Mouse (Mus musculus) left cerebral cortex, adult 9 months (tissue): ENCODE measurements at regions not wholly inside any gene's neighbourhood (a gene's known extent, or its start where the extent isn't known, plus 50 kb on each side); places are given as distances from the start of the nearest gene placed in this dataset.

Experiments used
- DNase-seq, 2 experiments: peaks; one replicate each; pipeline ENCODE4 v3.0.0; 2022; ENCODE audit warnings: low spot score in 2 of 2

DNA sequence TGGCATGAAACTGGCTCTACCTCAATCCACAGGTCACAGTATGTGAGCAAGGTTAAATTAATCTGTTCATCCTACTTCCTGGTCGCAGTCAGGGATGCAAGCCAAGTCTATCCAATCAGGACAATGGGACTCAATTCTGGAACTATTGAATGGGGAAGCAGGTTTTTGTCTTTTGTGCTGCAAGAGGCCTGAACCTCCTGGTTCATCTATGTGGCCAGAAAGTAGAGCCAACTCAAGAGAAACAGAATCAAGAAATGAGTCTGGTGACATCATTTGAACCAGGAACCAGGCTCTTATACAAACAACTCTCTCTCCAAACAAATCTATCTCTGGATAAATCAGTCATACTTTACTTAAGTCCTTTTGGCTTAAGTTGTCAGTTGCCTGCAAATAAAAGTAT is 294.7 kb upstream of the Usp25 start:
- no peak for DNase-seq

DNA sequence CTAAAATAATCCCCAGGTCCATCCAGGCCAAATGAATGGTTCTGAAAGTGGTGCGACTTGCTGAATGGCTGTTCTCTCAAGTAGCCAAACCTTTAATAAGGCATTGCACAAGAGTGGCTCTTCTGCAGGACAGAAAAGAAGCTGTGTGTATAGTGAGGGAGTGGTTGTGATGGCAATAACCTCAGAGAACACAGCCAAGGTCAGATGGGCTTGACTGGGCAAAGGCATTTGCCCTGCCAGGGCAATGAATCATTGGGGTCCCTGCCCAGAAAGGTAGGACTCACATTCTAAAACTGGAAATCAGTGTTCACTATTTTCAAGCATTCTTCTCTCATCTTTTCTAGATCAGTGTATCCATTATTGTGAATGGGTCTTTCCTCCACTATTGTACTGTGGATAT is 295.4 kb upstream of the Usp25 start:
- no peak for DNase-seq

- no peak for DNase-seq
Observed at GRCm38 (mm10) chr16:76694913-76695312, 318.6 kb upstream of the Usp25 start.

- DNase-seq = peak in 1 of 2 experiments; percentile 17
Observed at GRCm38 (mm10) chr16:76687735-76688447, 314.3 kb upstream of the Nrip1 start.

DNA sequence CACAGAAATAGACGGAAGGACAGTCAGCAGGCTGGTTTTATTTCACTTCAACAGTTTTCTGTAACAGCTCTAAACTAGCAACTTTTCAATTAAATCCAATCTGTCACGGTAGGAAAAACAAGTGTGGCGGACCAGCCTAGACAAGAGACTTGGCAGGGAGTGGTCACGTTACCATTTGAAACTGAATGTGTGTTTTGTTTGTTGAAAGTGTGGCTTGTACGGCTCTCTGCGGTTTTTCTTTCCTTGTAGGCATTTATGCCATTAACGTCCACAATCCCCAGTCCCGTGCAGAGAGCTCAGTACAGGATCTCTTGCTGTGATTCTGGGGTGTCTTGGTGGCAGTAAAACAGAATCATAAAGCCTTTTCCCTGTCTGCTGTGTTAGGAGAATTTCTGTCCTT is 311.9 kb upstream of the Nrip1 start:
- DNase-seq = no peak

DNA sequence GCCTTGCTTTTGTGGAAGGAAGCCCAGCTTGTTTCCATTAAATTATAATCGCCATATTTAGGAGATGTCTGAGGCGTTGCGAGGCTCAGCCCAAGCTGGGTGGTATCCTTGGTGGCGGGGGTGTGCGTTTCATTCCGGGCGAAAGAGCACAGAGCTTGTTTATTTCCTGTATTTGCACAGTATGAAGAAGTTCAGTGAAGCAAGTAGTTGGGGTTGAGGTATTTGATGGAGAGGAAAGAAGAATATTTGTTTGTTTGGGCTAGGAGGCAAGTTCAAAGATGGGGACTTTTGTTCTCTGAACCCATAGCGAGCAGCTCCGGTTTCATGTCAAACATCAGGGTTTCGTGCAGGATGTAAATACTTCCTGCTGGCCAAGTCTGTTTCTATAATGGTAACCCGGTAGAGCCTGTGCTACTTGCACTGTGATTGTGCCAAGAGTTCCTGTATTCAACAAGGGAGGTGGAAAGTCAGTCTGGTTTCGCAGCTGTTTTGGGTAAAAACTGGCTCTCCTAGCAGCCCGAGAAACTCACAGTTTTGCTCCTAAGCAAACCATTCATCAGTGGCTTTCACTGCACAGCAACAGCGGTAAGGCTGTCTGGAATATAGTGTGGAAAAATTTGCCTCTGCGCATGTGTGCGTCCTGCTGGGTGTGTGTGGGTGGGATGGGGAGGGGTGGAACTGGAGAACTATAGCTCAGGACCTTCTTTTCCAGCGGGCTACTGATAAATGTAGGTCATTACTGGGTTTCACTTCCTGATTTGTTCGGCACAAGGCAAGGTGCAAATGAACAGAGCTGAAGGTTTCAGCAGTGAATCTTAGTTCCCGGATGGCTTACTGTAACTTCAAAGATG is 306.7 kb upstream of the Nrip1 start:
- peak in 1 of 2 experiments; percentile 44 for DNase-seq

GRCm38 (mm10) chr16:76678885-76679284 is 305.3 kb upstream of the Nrip1 start:
- no peak for DNase-seq

GRCm38 (mm10) chr16:76669795-76670194 is 296.2 kb upstream of the Nrip1 start:
- no peak for DNase-seq

DNA sequence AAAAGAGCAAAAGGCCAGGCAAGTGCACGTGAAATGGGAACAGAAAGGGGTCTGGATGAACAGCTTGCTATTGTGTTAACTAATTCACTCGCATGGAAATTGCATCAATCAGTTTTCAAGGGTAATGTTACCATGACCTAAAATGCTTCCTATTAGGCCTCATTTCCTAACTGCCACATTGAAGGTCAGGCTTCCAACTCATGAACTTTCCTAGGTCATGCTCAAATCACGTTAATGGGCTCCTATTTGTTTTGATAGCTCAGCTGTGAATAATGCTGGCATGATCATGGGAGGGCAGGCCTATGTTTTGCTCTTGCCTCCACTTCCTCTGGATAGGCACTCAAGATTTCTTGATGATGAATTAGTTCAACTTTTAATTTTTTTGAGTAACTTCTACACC is 293.4 kb upstream of the Nrip1 start:
- no peak for DNase-seq

DNA sequence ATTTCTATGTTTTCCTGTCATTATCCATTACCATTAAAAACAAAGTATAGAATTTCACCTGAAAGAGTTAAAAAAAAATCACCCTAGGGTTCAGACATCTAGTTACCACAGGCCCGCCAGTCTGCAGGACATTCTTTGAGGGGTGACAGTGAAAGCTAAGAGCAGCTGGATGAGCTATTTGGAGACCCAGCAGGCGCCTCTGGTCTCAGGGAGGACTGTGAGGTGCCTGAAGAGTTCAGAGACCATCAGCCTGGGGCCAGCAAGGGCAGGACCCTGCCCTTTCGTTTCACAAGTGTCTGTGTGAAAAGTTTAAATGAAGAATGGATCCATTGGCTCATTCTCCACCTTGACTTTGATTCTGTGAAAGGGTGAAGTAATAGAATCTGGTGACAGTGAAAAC is 281.5 kb upstream of the Nrip1 start:
- no peak for DNase-seq

DNA sequence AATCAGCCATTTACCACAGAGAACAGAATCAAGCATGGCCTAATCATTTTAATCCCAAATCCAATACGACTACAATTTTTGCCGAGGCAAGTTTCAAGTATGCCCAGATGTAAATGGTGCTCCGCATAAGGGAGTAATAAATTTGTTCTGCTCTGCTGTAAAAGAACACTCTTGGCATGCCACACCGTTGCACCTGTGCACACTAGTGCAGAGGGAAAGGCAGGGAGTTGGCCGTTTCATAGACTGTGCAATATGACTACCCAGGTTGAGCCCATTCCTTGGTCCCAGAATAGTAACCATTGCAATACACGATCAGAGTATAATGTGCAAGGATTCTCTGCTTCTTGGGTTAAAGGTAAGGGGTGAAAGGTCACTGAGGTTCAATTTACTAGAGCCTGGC is 270.7 kb upstream of the Nrip1 start:
- DNase-seq = no peak

DNA sequence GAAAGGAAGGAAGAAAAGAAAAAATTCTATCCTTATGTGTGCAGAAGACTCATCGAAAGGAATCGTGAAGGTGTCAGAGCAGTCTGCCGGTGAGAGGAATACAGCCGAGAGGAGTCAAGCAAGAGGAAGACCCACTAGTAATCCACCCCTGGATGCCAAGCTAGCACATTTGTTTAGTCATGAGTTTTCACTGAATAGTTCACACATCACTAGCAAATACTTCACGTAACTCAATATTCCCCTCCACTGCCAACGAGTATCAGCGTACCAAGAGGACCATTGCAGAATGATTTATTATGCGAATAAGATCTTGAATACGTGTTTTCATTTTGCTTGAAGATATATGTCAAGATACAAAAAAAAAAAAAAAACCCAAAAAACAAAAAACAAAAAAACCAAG is 270.2 kb upstream of the Nrip1 start:
- DNase-seq = no peak

- no peak for DNase-seq
Observed at GRCm38 (mm10) chr16:76635169-76635568, 261.5 kb upstream of the Nrip1 start.

DNA sequence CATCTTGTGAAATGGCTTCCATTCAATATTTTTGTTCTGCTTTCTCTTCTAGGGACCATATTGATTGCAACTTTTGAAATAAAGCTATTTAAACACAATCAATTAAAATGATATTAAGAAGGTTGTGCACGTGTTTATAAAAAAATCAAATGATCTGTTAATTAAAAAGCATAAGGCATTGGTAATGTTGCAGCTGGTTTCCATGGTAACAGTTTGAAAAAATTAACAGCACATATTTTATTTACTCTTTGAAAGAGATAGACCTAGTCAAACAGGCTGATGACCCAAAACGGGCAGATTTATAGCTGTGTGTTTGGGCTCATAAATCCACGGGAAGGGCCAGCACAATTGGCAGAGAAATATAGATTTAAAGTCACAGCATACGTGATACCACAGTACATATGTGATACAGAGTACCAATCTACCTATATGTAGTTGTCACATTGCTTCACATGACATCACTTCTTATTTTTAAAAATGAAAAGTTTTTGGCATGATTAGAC is 260.6 kb upstream of the Nrip1 start:
- no peak for DNase-seq

DNA sequence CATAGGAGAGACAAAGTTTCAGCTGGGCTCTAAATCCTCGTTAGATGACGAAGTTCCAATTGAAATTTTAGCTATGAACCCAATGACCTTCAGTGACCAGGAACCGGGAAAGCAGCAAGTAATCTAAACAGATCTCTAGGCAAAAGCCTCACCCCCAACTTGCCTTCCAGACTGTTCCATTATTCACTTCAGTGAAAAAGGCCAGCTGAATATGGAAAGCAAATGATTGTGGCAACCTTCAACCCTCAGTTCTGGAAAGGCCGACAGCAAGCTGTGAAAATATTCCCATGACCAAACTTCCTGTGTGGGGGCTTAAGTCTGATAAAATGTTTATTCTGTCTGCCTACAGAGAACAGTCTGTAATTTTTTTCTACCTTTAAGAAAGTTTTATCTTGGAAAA is 252.5 kb upstream of the Nrip1 start:
- no peak for DNase-seq

DNA sequence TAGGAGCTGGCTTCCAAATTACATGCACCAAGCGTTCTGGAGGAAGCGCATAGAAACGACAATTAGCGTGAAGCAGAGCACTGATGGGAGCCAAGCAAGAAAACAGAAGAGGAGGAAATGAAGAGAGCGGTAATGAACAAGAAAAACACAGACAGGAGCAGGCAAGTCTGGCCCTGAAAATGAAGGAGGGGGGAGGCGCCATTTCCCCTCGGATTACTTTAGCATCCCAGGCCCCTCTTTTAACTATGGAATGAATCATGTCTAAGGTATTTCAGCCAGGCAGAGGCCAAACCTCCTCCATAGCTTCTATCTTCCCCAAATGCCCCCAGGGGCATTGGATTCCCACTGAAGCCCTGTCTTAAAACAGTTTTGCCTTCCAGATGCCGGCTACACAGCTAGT is 248.1 kb upstream of the Nrip1 start:
- no peak for DNase-seq

- no peak for DNase-seq
Observed at GRCm38 (mm10) chr16:76618295-76618694, 244.7 kb upstream of the Nrip1 start.

DNA sequence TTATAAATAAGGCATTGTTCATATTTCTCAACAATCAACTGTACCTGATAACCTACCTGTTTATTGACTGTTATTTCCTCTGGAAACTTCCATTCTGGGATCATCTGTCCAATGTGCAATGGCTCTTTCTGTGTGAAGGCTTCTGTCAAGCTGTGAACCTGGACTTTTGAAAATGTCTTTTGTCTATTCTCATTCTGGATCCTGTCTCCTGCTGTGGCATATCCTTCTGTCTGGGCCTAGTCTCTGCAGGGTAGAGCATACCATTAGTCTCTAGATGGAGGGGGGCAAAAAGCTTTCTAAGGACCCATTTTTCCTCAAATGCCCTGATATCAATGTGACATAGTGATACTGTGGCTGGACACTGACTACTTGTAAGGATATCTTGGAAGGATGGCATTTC is 237.4 kb upstream of the Nrip1 start:
- DNase-seq = no peak

DNA sequence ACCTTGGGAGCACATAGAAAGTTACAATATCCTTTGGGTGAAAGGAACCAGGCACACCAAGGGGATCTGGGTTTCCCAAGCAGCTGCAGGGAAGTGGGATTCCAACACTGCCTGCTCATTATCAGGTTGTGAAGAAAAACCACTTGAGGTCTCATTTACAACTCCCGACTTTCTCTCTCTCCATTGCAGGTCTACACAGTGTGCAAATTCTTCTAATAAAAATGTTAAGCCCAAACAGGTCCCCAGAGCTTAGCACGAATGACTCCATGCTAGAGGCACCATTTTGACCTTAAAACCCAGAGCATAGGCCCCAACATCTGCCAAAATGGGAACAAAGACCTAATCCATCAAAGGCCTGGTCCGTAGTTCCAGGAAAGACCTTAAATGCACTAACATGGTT is 231.3 kb upstream of the Nrip1 start:
- no peak for DNase-seq

DNA sequence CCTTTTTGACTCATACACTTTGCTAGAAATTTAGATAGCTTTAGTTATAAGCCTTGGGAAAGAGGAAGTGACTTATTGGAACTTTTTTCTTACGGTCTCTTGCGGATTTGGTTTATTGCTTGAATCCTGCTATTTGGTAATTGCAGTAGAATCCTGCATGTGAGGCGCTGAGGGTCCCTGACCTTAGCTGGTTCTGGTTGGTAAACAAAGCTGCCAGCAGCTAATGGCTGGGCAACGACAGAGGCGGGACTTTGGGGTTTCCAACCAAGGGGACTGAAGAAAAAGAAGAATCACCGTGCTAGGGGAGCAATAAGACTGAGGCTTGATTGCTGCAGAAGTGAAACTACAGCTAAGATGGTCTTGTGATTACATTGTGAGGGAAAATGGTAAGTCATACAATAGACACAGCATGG is 230.2 kb upstream of the Nrip1 start:
- no peak for DNase-seq

DNA sequence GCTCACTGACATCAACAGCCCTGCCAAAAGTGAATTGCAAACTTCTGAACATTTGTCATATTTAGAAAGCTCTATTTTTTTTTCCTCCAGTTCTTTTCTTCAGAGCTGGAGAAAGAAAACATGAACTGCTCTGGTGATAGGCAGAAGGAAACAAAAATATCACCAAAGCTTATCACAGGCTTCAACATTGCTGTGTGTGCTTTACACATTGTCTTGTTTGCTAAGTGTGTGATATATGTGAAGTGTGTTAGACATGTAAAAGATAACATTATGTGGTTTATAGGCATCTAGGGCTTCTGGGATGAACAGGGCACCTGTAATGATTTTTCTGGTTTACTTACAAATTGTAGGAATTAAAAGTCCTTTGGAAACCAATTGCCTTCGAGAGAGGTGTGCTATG is 229.8 kb upstream of the Nrip1 start:
- no peak for DNase-seq

- no peak for DNase-seq
Observed at GRCm38 (mm10) chr16:76600131-76600530, 226.5 kb upstream of the Nrip1 start.
